Mouse (Mus musculus) megakaryocyte, adult 5-6 weeks (primary cell): ENCODE results near the gene Rtn4ip1. TPM values are rescaled to one million over a fixed set of nuclear protein-coding genes. Genes with fewer than 3 reads are reported as not detected.
A peak's percentile ranks its signal among the peaks of the same experiment; 100 is the strongest.
"Not testable (repeated sequence)": the region's sequence is repeated elsewhere in the genome, so short reads cannot be mapped to it uniquely, and the experiment has no call there.

ENCODE experiments used
- ATAC-seq: 2 replicates; pipeline ENCODE4 v1.8.0; 2016; ENCODE audit warnings: mild to moderate bottlenecking, inconsistent platforms; ENCODE audit not compliant: poor library complexity, severe bottlenecking
- total RNA-seq, 2 experiments: library from RNA; stranded (forward) in 1 of 2; stranded (reverse) in 1 of 2; fragments of 153-499, 151-499 nt in 1 of 2; fragments of 221-1000, 200-1000 nt in 1 of 2; gene quantifications; 2 replicates each; pipeline versions ENCODE4 v1.2.3 to v1.2.4; 2015 to 2017

Gene Rtn4ip1
- 8.7 and 9.1 TPM in 2 replicates for total RNA-seq (2015)
- total RNA-seq (2017) = 4.6 and 8.1 TPM in 2 replicates

DNA sequence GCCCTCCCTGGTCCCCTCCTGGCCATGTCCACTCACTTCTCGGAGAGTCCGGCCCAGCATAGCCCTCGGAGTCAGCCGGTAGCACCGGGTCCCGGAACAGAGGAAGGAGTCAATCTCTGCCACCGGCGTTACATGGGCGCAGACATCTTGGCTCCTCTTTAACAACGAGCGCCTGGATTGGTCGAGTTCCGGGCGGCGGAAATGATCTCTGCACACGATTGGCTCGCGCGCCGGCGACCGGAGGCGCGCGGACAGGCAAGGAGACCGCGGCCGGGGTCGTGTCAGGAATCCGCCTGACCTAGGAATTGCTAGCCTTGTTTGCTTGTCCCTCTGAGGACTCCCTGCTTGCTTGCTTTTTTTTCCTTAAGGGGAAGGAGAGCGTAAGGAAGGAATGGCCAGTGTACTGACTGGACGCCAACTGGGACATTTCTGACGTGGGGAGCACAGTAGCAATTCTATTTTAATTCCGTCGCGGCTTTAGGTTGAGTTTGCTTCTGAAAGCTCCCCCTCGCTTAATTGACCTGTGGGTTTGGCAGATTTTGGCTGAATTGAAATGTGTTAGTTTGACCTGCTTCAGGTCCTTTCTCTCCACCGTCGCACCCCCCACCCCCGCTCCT, at the start of gene Rtn4ip1, which contains the start of gene Qrsl1:
Gene Rtn4ip1 (plus strand): TSS at position 230 of the 617 bp plus-strand sequence.
Gene Qrsl1 (minus strand): TSS at position 168 of the 617 bp plus-strand sequence.
- ATAC-seq = peak; percentile 99

DNA sequence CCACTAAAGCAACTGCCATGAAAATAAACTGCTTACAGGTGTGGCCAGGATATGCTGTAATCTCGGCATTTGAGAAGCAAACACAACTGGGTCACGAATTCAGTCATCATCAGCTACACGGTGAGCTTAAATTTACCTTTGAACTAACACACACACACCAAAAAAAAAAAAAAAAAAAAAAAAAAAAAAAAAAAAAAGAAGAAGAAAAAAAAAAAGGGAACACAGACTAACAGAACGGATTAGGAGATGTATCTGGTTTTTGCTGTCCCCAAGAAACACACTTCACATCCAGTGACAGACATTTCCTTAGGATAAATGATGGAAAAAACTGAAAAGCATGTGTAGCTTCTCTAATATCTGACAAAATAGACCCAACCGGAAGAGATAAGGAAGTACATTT, 49.7 kb upstream of the Rtn4ip1 start:
- no peak for ATAC-seq

DNA sequence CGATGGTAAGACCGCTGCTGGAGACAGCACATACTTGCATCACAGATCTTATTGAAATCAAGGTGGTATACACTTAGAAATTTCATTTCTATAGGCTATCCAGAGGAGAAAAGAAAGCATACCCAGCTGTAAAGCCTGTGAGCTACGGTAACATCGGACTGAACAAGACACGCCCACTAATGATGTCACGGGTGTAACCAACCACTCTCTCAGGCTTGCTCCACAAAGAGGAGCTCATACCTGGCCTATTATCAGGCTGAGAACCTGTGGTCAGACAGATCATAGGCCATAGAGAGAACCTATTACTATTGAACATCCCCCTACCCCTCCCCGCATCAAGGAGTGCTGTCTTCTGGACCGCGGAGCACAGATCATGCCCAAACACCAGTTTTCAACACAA, 45.7 kb upstream of the Rtn4ip1 start:
- peak; percentile 65 for ATAC-seq

DNA sequence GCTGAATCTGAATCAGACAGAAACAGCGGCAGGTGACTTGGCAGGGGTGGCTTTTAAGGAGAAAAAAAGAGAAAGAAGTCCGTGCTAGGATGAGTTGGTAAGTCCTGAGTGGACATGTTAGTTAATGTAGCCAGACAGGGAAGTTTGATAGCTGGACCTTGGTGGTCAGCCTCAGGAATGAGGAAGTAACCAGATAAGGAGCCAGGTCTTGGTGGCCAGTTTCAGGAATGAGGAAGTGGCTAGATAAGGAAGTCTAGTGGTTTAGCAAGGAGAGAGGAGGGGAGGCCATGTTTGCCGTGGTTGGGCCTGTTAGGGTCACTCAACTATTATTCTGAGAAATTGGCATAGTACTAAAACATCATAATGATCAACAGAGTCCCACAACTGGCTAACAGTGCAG, 45.3 kb upstream of the Rtn4ip1 start:
- ATAC-seq = peak; percentile 99

DNA sequence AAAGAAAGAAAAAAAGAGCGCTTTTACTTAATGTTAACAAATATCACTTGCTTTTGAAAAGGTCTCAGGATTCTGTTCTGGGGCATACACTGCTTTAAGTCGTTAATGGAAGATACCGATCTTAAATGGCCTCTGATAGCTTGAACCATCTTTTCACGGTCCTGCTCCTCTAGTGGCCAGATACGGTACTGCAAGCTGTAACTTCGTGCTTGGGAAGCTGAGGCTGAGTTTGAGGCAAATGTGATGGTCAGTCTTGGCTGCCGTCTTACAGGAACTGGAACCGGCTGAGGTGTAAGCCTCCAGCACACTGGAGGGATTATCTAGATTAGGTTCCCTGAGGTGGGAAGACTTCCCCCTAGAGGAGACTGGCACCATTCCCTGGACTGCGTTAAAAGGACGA, 30.9 kb upstream of the Rtn4ip1 start:
- peak; percentile 86 for ATAC-seq

GRCm38 (mm10) chr10:43871458-43871857, 30.1 kb upstream of the Rtn4ip1 start:
- ATAC-seq = peak; percentile 56

DNA sequence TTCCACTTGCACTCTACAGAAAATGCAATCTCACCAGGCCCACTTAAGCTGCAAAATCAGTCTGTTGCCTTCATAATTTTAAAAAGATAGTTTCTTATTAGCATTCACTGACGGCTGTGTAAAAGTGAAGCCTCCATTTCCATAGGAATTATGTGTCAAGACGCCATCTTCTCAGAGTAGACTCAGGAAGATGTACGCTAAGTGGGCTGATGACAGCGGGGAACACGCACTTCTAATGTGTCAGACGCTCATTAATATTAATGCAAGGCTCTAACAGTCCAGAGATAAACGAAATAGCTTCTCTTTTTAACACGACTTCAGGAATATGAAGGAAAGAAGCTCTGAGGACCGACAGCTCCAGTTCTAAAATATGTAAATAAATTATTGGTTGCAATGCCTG, 13.9 kb upstream of the Rtn4ip1 start:
- no peak for ATAC-seq

- ATAC-seq = no peak
Observed at GRCm38 (mm10) chr10:43888976-43889375, 12.6 kb upstream of the Rtn4ip1 start.

- ATAC-seq = no peak
Observed at GRCm38 (mm10) chr10:43892971-43893370, 8.6 kb upstream of the Rtn4ip1 start.

DNA sequence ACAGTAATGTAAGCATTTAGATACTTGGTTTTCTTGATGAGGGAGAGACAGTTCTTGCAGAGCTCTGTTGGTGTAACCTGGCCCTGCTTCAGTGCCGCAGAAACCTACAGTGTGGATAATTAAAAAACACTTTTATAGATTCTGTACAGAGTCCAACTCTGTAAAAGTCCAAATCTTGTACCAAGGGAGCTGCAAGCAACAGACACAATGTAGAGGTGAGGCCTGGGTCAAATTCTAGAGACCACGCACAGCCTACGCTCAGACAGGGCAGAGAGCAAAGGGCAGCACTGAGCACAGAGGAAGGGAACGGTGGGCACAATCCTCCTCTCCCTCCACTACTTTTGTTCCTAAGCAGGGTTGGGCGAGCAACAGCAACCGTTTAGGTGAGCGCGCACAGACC, 5.5 kb upstream of the Rtn4ip1 start:
- no peak for ATAC-seq

GRCm38 (mm10) chr10:43898276-43898675, 3.3 kb upstream of the Rtn4ip1 start:
- ATAC-seq = no peak

DNA sequence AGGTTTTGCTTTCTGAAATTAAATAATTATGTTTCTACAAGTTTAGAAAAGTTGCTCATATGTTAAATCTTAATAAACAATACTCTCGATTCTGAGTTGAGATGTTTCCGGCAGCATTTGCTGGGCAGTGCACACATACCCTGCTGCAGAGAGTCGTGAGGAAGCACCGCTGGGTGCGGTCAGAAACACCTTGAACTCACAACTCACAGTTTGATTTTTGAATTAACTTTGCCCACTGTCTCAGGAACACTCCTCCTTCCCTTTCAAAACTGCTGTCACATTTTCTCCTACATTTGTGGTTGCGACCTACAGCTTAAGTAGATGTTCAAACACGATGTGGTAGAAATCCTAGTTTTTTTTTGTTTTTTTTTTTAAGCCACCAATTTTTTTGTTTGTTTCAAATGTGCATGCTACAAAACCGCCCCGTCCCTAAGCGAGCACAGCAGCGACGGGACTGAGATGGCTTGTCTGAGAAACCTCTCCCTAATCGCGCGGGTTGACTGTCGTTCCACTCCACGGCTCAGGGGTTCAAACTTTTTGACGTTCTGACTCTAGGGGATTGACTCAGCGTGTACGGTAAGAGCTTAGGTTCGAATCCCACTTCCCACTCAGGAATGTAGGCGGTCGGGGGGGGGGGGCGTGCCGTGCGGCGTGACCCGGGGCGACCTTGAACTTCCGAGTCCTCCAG, 580 bp upstream of the Rtn4ip1 start:
- ATAC-seq = peak; percentile 49

- ATAC-seq = no peak
Observed at GRCm38 (mm10) chr10:43904569-43904968, 3.0 kb downstream of the Rtn4ip1 start.

GRCm38 (mm10) chr10:43910032-43910872, 8.6 kb downstream of the Rtn4ip1 start:
- ATAC-seq = peak; percentile 92

GRCm38 (mm10) chr10:43910873-43911142, 9.2 kb downstream of the Rtn4ip1 start:
- no peak for ATAC-seq

DNA sequence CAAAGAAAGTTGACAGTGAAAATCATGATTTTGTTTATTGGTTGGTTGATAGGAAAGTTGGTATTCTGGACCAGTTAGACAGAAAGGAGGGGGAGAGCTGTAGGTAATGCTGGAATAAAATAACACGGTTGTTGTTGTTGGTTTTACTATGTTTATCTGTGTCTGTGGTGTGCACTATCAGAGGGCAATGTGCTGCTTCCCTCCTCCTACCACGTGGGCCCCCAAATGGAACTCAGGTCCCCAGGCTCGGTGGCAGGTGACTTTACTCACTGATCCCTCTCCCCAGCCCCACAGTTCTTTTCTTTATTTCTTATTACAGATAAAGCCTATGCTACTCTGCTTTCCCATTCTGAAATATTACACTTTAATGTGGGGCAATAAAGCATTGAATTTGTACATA, 10.6 kb downstream of the Rtn4ip1 start:
- ATAC-seq = no peak

- no peak for ATAC-seq
Observed at GRCm38 (mm10) chr10:43916181-43916580, 14.6 kb downstream of the Rtn4ip1 start.

DNA sequence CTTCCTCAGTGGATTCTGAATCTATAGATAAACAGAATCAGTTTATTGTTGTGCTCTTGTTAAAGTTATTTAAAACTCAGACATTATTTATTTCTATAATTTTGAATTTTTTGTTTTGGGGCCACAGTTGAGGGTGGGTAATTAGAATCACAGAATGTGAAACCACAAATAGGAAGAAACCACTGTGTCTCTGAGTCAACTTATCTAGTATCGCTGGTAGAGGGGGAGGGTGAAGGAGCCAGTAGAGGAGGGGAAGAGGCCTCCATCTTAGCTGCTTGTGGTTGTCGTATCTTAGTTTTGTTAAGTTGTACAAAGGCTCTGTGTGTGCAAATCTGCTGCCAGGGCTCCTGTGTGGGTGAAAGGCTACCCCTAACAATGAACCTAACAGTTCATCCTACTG, 15.1 kb downstream of the Rtn4ip1 start:
- ATAC-seq = no peak

DNA sequence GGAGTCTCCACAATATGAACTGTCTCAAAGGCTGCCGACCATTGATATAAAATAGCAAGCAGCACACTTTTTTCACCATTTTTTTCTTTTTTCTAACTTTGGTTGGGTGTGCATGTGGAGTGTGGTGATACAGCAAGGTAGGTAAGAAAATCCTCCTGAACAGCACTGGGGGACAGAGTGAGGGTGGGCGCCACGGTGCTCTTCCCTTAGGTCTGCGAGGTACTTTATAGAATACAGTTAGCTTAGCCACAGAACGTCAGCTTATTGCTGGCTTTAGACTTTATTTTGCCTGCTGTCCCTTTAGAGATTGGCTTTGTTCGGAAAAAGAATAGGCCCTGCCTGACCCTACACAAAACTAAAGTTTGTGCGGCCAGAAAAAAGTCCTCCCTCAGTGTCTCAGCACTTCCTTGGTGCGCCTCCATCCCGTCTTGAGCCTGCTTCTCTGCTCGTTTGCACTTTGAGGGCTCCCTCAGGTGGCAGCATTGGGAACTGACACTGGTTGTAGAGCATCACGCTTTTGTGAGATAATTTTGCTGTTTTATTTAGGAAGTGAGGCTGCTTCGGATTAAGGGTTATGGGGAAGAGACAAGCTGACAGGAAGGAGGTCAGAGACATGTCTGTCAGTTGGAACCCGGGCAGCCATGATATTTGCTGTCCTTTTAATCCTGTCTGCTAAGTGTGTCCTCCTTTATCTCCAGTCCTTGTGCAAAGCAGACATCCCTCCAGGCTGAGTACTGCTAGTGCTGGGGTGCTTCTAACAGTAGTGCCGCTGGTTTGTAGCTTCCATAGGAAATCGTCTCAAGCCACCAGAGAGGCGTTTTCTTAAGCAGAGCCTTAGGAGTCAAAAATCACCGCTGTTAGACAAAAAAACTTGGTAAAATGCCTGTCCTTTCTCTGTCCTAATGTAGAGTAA, 17.3 kb downstream of the Rtn4ip1 start:
- peak; percentile 98 for ATAC-seq

- no peak for ATAC-seq
Observed at GRCm38 (mm10) chr10:43923096-43923495, 21.5 kb downstream of the Rtn4ip1 start.

- not testable (repeated sequence) for ATAC-seq
Observed at GRCm38 (mm10) chr10:43925776-43926175, 24.2 kb downstream of the Rtn4ip1 start.
